Mouse (Mus musculus): ENCODE measurements around the gene Chrng. TPM values are rescaled to one million over a fixed set of nuclear protein-coding genes. Genes with fewer than 3 reads are reported as not detected.

Gene Chrng
- polyA plus RNA-seq, 1 experiment = not detected

GRCm38 (mm10) chr1:87213735-87214704 lies 9.6 kb downstream of the Chrng start, which contains the start of gene Eif4e2:
Eif4e2 (plus strand) TSS chr1:87213914.
- Histone ChIP-seq H3K4me1 (ENCODE audit: control insufficient read depth, insufficient read depth, low read length) (peaks cover 13% of the 10 kb centered on the region; the same call in 1 of the 2 replicates), H3K27ac (ENCODE audit: insufficient read depth, low read length) (peak within 1 kb of the TSS; percentile 75), H3K4me3 (ENCODE audit: insufficient read depth, low read length) (peak within 1 kb of the TSS; percentile 98)
- TF ChIP-seq CTCF (IDR thresholded peaks at IDR 0.05; ENCODE audit: extremely low read depth, insufficient read depth, low read length) = no peak
- peak; percentile 82 for TF ChIP-seq POLR2A (IDR thresholded peaks at IDR 0.05; ENCODE audit: extremely low read depth, insufficient read depth, low read length)

GRCm38 (mm10) chr1:87214748-87215147 lies 10.3 kb downstream of the Chrng start:
- H3K27ac ChIP-seq (ENCODE audit: insufficient read depth, low read length) = no peak overlapping the region
- H3K4me3 ChIP-seq (ENCODE audit: insufficient read depth, low read length) = peak overlapping the region; percentile 98
- no peak for TF ChIP-seq CTCF (IDR thresholded peaks at IDR 0.05; ENCODE audit: extremely low read depth, insufficient read depth, low read length)
- no peak for TF ChIP-seq POLR2A (IDR thresholded peaks at IDR 0.05; ENCODE audit: extremely low read depth, insufficient read depth, low read length)
- H3K4me1 ChIP-seq (ENCODE audit: control insufficient read depth, insufficient read depth, low read length) = peaks cover 13% of the 10 kb centered on the region; the same call in 1 of the 2 replicates

- H3K27ac ChIP-seq (ENCODE audit: insufficient read depth, low read length) = no peak overlapping the region
- H3K4me3 ChIP-seq (ENCODE audit: insufficient read depth, low read length) = no peak overlapping the region
- TF ChIP-seq CTCF (IDR thresholded peaks at IDR 0.05; ENCODE audit: extremely low read depth, insufficient read depth, low read length) (peak; percentile 70), POLR2A (IDR thresholded peaks at IDR 0.05; ENCODE audit: extremely low read depth, insufficient read depth, low read length) (no peak)
- H3K4me1 ChIP-seq (ENCODE audit: control insufficient read depth, insufficient read depth, low read length) = peaks cover 13% of the 10 kb centered on the region; the same call in 1 of the 2 replicates
Measured at GRCm38 (mm10) chr1:87217938-87218337, 13.5 kb downstream of the Chrng start.

GRCm38 (mm10) chr1:87225739-87226138 lies 21.3 kb downstream of the Chrng start:
- TF ChIP-seq CTCF (IDR thresholded peaks at IDR 0.05; ENCODE audit: extremely low read depth, insufficient read depth, low read length) (no peak), POLR2A (IDR thresholded peaks at IDR 0.05; ENCODE audit: extremely low read depth, insufficient read depth, low read length) (no peak)
- H3K27ac ChIP-seq (ENCODE audit: insufficient read depth, low read length) = no peak overlapping the region
- H3K4me3 ChIP-seq (ENCODE audit: insufficient read depth, low read length) = no peak overlapping the region
- H3K4me1 ChIP-seq (ENCODE audit: control insufficient read depth, insufficient read depth, low read length) = no peaks in the 10 kb centered on the region

GRCm38 (mm10) chr1:87226409-87227159 lies 22.1 kb downstream of the Chrng start:
- Histone ChIP-seq H3K27ac (ENCODE audit: insufficient read depth, low read length) (no peak overlapping the region), H3K4me3 (ENCODE audit: insufficient read depth, low read length) (no peak overlapping the region), H3K4me1 (ENCODE audit: control insufficient read depth, insufficient read depth, low read length) (no peaks in the 10 kb centered on the region)
- no peak for TF ChIP-seq CTCF (IDR thresholded peaks at IDR 0.05; ENCODE audit: extremely low read depth, insufficient read depth, low read length)
- no peak for TF ChIP-seq POLR2A (IDR thresholded peaks at IDR 0.05; ENCODE audit: extremely low read depth, insufficient read depth, low read length)

- Histone ChIP-seq H3K4me1 (ENCODE audit: control insufficient read depth, insufficient read depth, low read length) (no peaks in the 10 kb centered on the region), H3K4me3 (ENCODE audit: insufficient read depth, low read length) (no peak overlapping the region), H3K27ac (ENCODE audit: insufficient read depth, low read length) (no peak overlapping the region)
- TF ChIP-seq POLR2A (IDR thresholded peaks at IDR 0.05; ENCODE audit: extremely low read depth, insufficient read depth, low read length) (no peak), CTCF (IDR thresholded peaks at IDR 0.05; ENCODE audit: extremely low read depth, insufficient read depth, low read length) (no peak)
Measured at GRCm38 (mm10) chr1:87227160-87227550, 22.7 kb downstream of the Chrng start.

- H3K4me1 ChIP-seq (ENCODE audit: control insufficient read depth, insufficient read depth, low read length) = no peaks in the 10 kb centered on the region
- H3K4me3 ChIP-seq (ENCODE audit: insufficient read depth, low read length) = no peak overlapping the region
- H3K27ac ChIP-seq (ENCODE audit: insufficient read depth, low read length) = no peak overlapping the region
- TF ChIP-seq POLR2A (IDR thresholded peaks at IDR 0.05; ENCODE audit: extremely low read depth, insufficient read depth, low read length) = no peak
- no peak for TF ChIP-seq CTCF (IDR thresholded peaks at IDR 0.05; ENCODE audit: extremely low read depth, insufficient read depth, low read length)
Measured at GRCm38 (mm10) chr1:87230606-87231005, 26.1 kb downstream of the Chrng start.

GRCm38 (mm10) chr1:87232197-87232596 lies 27.7 kb downstream of the Chrng start:
- Histone ChIP-seq H3K4me3 (ENCODE audit: insufficient read depth, low read length) (no peak overlapping the region), H3K4me1 (ENCODE audit: control insufficient read depth, insufficient read depth, low read length) (no peaks in the 10 kb centered on the region), H3K27ac (ENCODE audit: insufficient read depth, low read length) (no peak overlapping the region)
- TF ChIP-seq POLR2A (IDR thresholded peaks at IDR 0.05; ENCODE audit: extremely low read depth, insufficient read depth, low read length) (no peak), CTCF (IDR thresholded peaks at IDR 0.05; ENCODE audit: extremely low read depth, insufficient read depth, low read length) (no peak)

- H3K27ac ChIP-seq (ENCODE audit: insufficient read depth, low read length) = no peak overlapping the region
- H3K4me1 ChIP-seq (ENCODE audit: control insufficient read depth, insufficient read depth, low read length) = no peaks in the 10 kb centered on the region
- no peak for TF ChIP-seq POLR2A (IDR thresholded peaks at IDR 0.05; ENCODE audit: extremely low read depth, insufficient read depth, low read length)
- no peak for TF ChIP-seq CTCF (IDR thresholded peaks at IDR 0.05; ENCODE audit: extremely low read depth, insufficient read depth, low read length)
- H3K4me3 ChIP-seq (ENCODE audit: insufficient read depth, low read length) = no peak overlapping the region
Measured at GRCm38 (mm10) chr1:87239056-87239455, 34.6 kb downstream of the Chrng start.
